Mouse (Mus musculus) lung, adult 2 months (tissue): ENCODE measurements around the gene Dnajc9.

ENCODE experiments used
- CTCF ChIP-seq: fragments of 200-500 bp; IDR thresholded peaks from 2 replicates; pipeline ENCODE4 v1.5.1; 2011; ENCODE audit warnings: mild to moderate bottlenecking, low read length, control low read depth; ENCODE audit not compliant: insufficient read depth
- POLR2A ChIP-seq: fragments of 200-500 bp; IDR thresholded peaks from 2 replicates; pipeline ENCODE4 v1.6.1; 2011; ENCODE audit warnings: low read depth, mild to moderate bottlenecking, control low read depth, low read length, borderline replicate concordance; ENCODE audit errors: extremely low read depth

GRCm38 (mm10) chr14:20398864-20399263 is 10.2 kb upstream of the Dnajc9 start:
- TF ChIP-seq POLR2A (no peak), CTCF (peak; percentile 29; the same call in 1 of the 2 replicates)
